Mouse (Mus musculus) heart, adult 2 months (tissue): ENCODE measurements at regions not wholly inside any gene's neighbourhood (a gene's known extent, or its start where the extent isn't known, plus 50 kb on each side); places are given as distances from the start of the nearest gene placed in this dataset.

Experiments
- DNase-seq, 2 experiments: peaks; one replicate each; pipeline ENCODE4 v3.0.0; 2021
- H3K27ac ChIP-seq: fragments of 200-600 bp; 2 replicates; pipeline ENCODE4 v1.8.1; 2022
- H3K27me3 ChIP-seq: fragments of 200-500 bp; 2 replicates; pipeline ENCODE4 v1.6.1; 2012; ENCODE audit warnings: mild to moderate bottlenecking, low read length, inconsistent platforms, mixed read lengths; ENCODE audit not compliant: control insufficient read depth, insufficient read depth
- H3K36me3 ChIP-seq: fragments of 200-500 bp; 2 replicates; pipeline ENCODE4 v1.6.1; 2012; ENCODE audit warnings: low read length, inconsistent platforms; ENCODE audit not compliant: control insufficient read depth, insufficient read depth
- H3K4me1 ChIP-seq: fragments of 200-500 bp; 2 replicates; pipeline ENCODE4 v1.6.1; 2011; ENCODE audit warnings: low read length; ENCODE audit not compliant: control insufficient read depth, insufficient read depth
- H3K4me3 ChIP-seq: fragments of 200-600 bp; 2 replicates; pipeline ENCODE4 v1.8.1; 2022
- H3K79me2 ChIP-seq: fragments of 200-500 bp; replicated peaks from 2 replicates; pipeline ENCODE4 v1.6.1; 2012; ENCODE audit warnings: mild to moderate bottlenecking, inconsistent platforms, low read length, moderate library complexity, mixed read lengths; ENCODE audit not compliant: control insufficient read depth, insufficient read depth
- H3K9ac ChIP-seq: fragments of 200-500 bp; 2 replicates; pipeline ENCODE4 v1.6.1; 2012; ENCODE audit warnings: low read depth, mild to moderate bottlenecking, control low read depth, inconsistent platforms, low read length, mixed read lengths
- CTCF ChIP-seq: fragments of 200-600 bp; IDR thresholded peaks from 2 replicates; pipeline ENCODE4 v1.8.1; 2022; ENCODE audit warnings: antibody characterized with exemption, mild to moderate bottlenecking, moderate library complexity
- EP300 ChIP-seq: fragments of 200-500 bp; IDR thresholded peaks from 2 replicates; pipeline ENCODE4 v1.6.1; 2011; ENCODE audit warnings: low read depth, low read length, control low read depth; ENCODE audit not compliant: insufficient read depth
- POLR2A ChIP-seq: fragments of 200-500 bp; IDR thresholded peaks from 2 replicates; pipeline ENCODE4 v1.6.1; 2011; ENCODE audit warnings: mild to moderate bottlenecking, low read depth, low read length, control low read depth; ENCODE audit not compliant: insufficient read depth
- WGBS: fragments of 180-500 bp; shearing (Covaris S2); methylation state at CpG from one replicate; pipeline ENCODE4 v1.1.7; 2018; 5-methylcytosine and 5-hydroxymethylcytosine counted together
- intact Hi-C: fragments of 180-260 bp; cut with DNase I; formaldehyde crosslinking; loops from one replicate; pipeline ENCODE4 v1.15.1; 2025

DNA sequence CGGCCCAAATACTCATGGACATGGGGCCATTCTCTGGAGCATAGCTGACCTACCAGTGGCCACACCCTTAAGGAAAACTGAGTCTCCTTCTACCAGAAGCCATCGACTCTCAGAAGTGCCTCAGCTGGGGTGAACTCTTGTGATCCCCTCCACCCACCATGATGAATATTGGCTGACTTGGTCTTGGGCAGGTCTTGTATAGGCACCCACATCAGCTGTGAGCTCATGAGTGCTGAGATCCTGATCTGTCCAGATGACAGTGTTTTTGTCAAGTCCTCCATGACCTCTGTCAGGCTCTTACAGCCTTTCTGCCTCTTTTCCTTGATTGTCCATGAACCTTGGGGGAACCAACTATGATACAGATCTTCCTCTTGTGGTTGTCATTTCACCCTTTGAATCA, 99.9 kb upstream of the Smad1 start:
- H3K9ac ChIP-seq = no peak overlapping the region
- TF ChIP-seq CTCF (no peak), EP300 (no peak), POLR2A (no peak)
- intact Hi-C loops = no loop called here
- H3K4me3 ChIP-seq = no peak overlapping the region
- no peak for DNase-seq
- 90% methylated on average over 2 of the region's 2 CpGs for WGBS
- no peaks in the 10 kb centered on the region for H3K4me1 ChIP-seq
- no peaks in the 10 kb centered on the region for H3K27me3 ChIP-seq
- H3K79me2 ChIP-seq = no peaks in the 10 kb centered on the region
- H3K27ac ChIP-seq = no peak overlapping the region
- H3K36me3 ChIP-seq = no peaks in the 10 kb centered on the region

- intact Hi-C loops = no loop called here
- peak in 1 of 2 experiments; percentile 13 for DNase-seq
- TF ChIP-seq EP300 (no peak), POLR2A (no peak), CTCF (no peak)
These were observed 99.3 kb upstream of the Smad1 start for GRCm38 (mm10) chr8:79498611-79499010.

DNA sequence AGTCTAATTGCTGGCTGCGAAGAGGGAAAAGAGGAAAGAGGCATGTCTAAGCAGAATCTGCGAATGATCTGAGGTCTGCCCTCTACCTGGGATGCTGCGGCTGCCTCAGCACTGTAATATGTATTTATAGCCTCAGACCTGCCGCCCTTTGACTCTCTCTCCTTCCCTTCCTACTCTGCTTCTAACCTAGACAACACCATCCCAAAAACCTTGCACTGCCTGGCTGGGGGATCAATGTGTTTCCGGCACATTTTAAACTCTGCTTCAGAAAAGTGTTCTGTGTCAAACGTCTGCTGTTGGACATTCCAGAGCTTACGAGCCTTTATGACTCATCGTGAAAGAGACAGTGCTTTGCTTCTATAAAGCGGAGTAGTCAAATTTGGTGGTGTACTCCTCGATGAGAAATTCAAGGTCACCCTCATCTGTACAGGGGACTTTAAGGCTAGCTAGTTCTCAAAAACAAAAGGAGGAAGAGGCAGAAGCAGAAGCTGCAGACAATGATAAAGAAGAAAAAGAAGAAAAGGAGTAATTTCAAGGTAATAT, 91.9 kb upstream of the Smad1 start:
- no peak overlapping the region for H3K4me3 ChIP-seq
- DNase-seq = no peak
- intact Hi-C loops = loop anchor here (5.0 kb wide), 1 partner anchor 84 kb away; no protein-coding TSS in a partner anchor

More at GRCm38 (mm10) chr8:79498611-79499010, 99.3 kb upstream of the Smad1 start:
- Histone ChIP-seq H3K79me2 (no peaks in the 10 kb centered on the region), H3K27ac (no peak overlapping the region), H3K4me3 (no peak overlapping the region), H3K9ac (no peak overlapping the region), H3K27me3 (no peaks in the 10 kb centered on the region), H3K4me1 (no peaks in the 10 kb centered on the region), H3K36me3 (no peaks in the 10 kb centered on the region)
- 65% methylated on average over 2 of the region's 2 CpGs for whole genome bisulfite sequencing

GRCm38 (mm10) chr8:79490739-79491138, 91.4 kb upstream of the Smad1 start:
- H3K4me3 ChIP-seq = no peak overlapping the region
- DNase-seq = no peak
- intact Hi-C loops = loop anchor here (5.0 kb wide), 1 partner anchor 83 kb away; no protein-coding TSS in a partner anchor
- no peaks in the 10 kb centered on the region for H3K27me3 ChIP-seq
- H3K27ac ChIP-seq = no peak overlapping the region
- no peak overlapping the region for H3K9ac ChIP-seq
- TF ChIP-seq CTCF = no peak
- no peak for TF ChIP-seq POLR2A
- TF ChIP-seq EP300 = no peak
- H3K4me1 ChIP-seq = peaks cover 2% of the 10 kb centered on the region
- H3K36me3 ChIP-seq = no peaks in the 10 kb centered on the region
- WGBS = 61% methylated on average over 4 of the region's 4 CpGs
- H3K79me2 ChIP-seq = no peaks in the 10 kb centered on the region

More for the DNA sequence above, 91.9 kb upstream of the Smad1 start:
- no peaks in the 10 kb centered on the region for H3K27me3 ChIP-seq
- H3K79me2 ChIP-seq = no peaks in the 10 kb centered on the region
- H3K36me3 ChIP-seq = no peaks in the 10 kb centered on the region
- 44% methylated on average over 10 of the region's 10 CpGs for WGBS
- no peak for TF ChIP-seq POLR2A
- no peak for TF ChIP-seq CTCF
- TF ChIP-seq EP300 = no peak
- H3K9ac ChIP-seq = no peak overlapping the region
- no peak overlapping the region for H3K27ac ChIP-seq
- H3K4me1 ChIP-seq = peaks cover 2% of the 10 kb centered on the region

GRCm38 (mm10) chr8:79488861-79489260, 89.5 kb upstream of the Smad1 start:
- no peak overlapping the region for H3K4me3 ChIP-seq
- TF ChIP-seq POLR2A (no peak), CTCF (peak; percentile 77), EP300 (no peak)
- intact Hi-C loops = loop anchor here (2.0 to 5.0 kb wide), 2 partner anchors 147 to 192 kb away; no protein-coding TSS in a partner anchor
- no peaks in the 10 kb centered on the region for H3K79me2 ChIP-seq
- no peak overlapping the region for H3K9ac ChIP-seq
- DNase-seq = peak in 1 of 2 experiments; percentile 34
- 73% methylated on average over 2 of the region's 2 CpGs for WGBS
- no peaks in the 10 kb centered on the region for H3K27me3 ChIP-seq
- no peak overlapping the region for H3K27ac ChIP-seq
- no peaks in the 10 kb centered on the region for H3K36me3 ChIP-seq
- H3K4me1 ChIP-seq = peaks cover 2% of the 10 kb centered on the region

DNA sequence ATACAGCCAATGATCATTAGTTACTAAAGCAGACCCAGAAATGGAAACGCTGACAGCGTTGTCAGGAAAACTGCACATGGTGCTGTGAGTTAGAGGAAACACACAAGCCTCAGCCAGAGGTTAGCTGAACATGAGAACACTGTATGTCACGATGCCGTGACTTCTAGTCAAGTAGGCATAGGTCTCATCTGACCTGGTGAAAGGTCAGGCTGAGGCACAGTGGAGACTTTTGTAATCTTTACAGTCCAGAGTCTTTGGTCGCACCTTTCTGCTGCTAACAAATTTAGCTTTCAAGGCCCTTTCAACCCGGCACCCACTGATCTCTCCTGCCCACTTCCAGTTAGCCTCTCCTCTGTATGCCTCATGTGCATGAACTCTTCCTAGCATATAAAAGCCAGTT, 88.3 kb upstream of the Smad1 start:
- no peaks in the 10 kb centered on the region for H3K79me2 ChIP-seq
- 81% methylated on average over 6 of the region's 6 CpGs for WGBS
- no peaks in the 10 kb centered on the region for H3K36me3 ChIP-seq
- no peak overlapping the region for H3K9ac ChIP-seq
- intact Hi-C loops = loop anchor here (5.0 kb wide), 1 partner anchor 145 kb away; no protein-coding TSS in a partner anchor
- H3K27ac ChIP-seq = no peak overlapping the region
- TF ChIP-seq POLR2A (no peak), EP300 (no peak), CTCF (no peak)
- H3K4me3 ChIP-seq = no peak overlapping the region
- H3K4me1 ChIP-seq = peaks cover 2% of the 10 kb centered on the region
- DNase-seq = no peak
- H3K27me3 ChIP-seq = no peaks in the 10 kb centered on the region
